Mouse (Mus musculus): ENCODE measurements around the gene Adgrl1.

- TF ChIP-seq SIN3A (IDR thresholded peaks at IDR 0.05; ENCODE audit: low read length): no peak
- TF ChIP-seq POLR2AphosphoS2 (IDR thresholded peaks at IDR 0.05; ENCODE audit: low read length): no peak
- no peak for TF ChIP-seq NELFE (IDR thresholded peaks at IDR 0.05; ENCODE audit: low read depth, low read length)
These were observed 3.2 kb downstream of the Adgrl1 start for GRCm38 (mm10) chr8:83902961-83903666.

Measured in MEL (cell line).